Mouse (Mus musculus): Measurements from ENCODE around the gene Plod3. TPM values are rescaled to one million over a fixed set of nuclear protein-coding genes. Genes with fewer than 3 reads are reported as not detected.

Gene Plod3
- polyA plus RNA-seq, 1 experiment from 2014 or later, result 64.4 TPM

- WGBS, result 81% methylated on average over 2 of the region's 2 CpGs
- Histone ChIP-seq H3K4me2 (replicated peaks; ENCODE audit: low read depth, low read length) (no peak overlapping the region), H3K9me3 (ENCODE audit: low read length) (no peaks in the 10 kb centered on the region), H3K9ac (replicated peaks; ENCODE audit: low read length) (no peak overlapping the region), H3K4me3 (ENCODE audit: low read length) (no peak overlapping the region), H3K27ac (ENCODE audit: low read length) (no peak overlapping the region), H3K36me3 (ENCODE audit: insufficient read depth, low read length) (peaks cover 14% of the 10 kb centered on the region), H3K4me1 (ENCODE audit: insufficient read depth, low read length) (no peaks in the 10 kb centered on the region), H3K27me3 (ENCODE audit: insufficient read depth, low read length) (no peaks in the 10 kb centered on the region)
- no peak for ATAC-seq (ENCODE audit: low FRiP score, low TSS enrichment)
These were observed 7.1 kb upstream of the Plod3 start for GRCm38 (mm10) chr5:136979762-136980161.

- no peak for ATAC-seq (ENCODE audit: low FRiP score, low TSS enrichment)
- Histone ChIP-seq H3K27ac (ENCODE audit: low read length) (no peak overlapping the region), H3K27me3 (ENCODE audit: insufficient read depth, low read length) (no peaks in the 10 kb centered on the region), H3K4me3 (ENCODE audit: low read length) (no peak overlapping the region), H3K36me3 (ENCODE audit: insufficient read depth, low read length) (peaks cover 14% of the 10 kb centered on the region), H3K9ac (replicated peaks; ENCODE audit: low read length) (no peak overlapping the region), H3K9me3 (ENCODE audit: low read length) (no peaks in the 10 kb centered on the region), H3K4me2 (replicated peaks; ENCODE audit: low read depth, low read length) (no peak overlapping the region), H3K4me1 (ENCODE audit: insufficient read depth, low read length) (peaks cover 2% of the 10 kb centered on the region; the same call in 1 of the 2 replicates)
- WGBS, result 93% methylated on average over 8 of the region's 8 CpGs
These were observed 5.8 kb upstream of the Plod3 start for GRCm38 (mm10) chr5:136980974-136981373.

GRCm38 (mm10) chr5:136982338-136982930 is 4.4 kb upstream of the Plod3 start:
- peaks cover 7% of the 10 kb centered on the region; the same call in 1 of the 2 replicates for H3K4me1 ChIP-seq (ENCODE audit: insufficient read depth, low read length)
- WGBS, result 53% methylated on average over 14 of the region's 16 CpGs
- peaks cover 14% of the 10 kb centered on the region for H3K36me3 ChIP-seq (ENCODE audit: insufficient read depth, low read length)
- H3K9ac ChIP-seq (replicated peaks; ENCODE audit: low read length), result no peak overlapping the region
- no peak; the same call in 1 of the 2 replicates for ATAC-seq (ENCODE audit: low FRiP score, low TSS enrichment)
- H3K27me3 ChIP-seq (ENCODE audit: insufficient read depth, low read length), result no peaks in the 10 kb centered on the region
- H3K4me2 ChIP-seq (replicated peaks; ENCODE audit: low read depth, low read length), result no peak overlapping the region
- no peaks in the 10 kb centered on the region for H3K9me3 ChIP-seq (ENCODE audit: low read length)
- no peak overlapping the region for H3K4me3 ChIP-seq (ENCODE audit: low read length)
- no peak overlapping the region for H3K27ac ChIP-seq (ENCODE audit: low read length)

- H3K4me2 ChIP-seq (replicated peaks; ENCODE audit: low read depth, low read length), result no peak overlapping the region
- H3K4me3 ChIP-seq (ENCODE audit: low read length), result no peak overlapping the region
- peaks cover 16% of the 10 kb centered on the region for H3K4me1 ChIP-seq (ENCODE audit: insufficient read depth, low read length)
- no peak overlapping the region for H3K9ac ChIP-seq (replicated peaks; ENCODE audit: low read length)
- ATAC-seq (ENCODE audit: low FRiP score, low TSS enrichment), result no peak
- WGBS, result 48% methylated on average over 14 of the region's 14 CpGs
- no peaks in the 10 kb centered on the region for H3K27me3 ChIP-seq (ENCODE audit: insufficient read depth, low read length)
- no peaks in the 10 kb centered on the region for H3K9me3 ChIP-seq (ENCODE audit: low read length)
- no peak overlapping the region for H3K27ac ChIP-seq (ENCODE audit: low read length)
- H3K36me3 ChIP-seq (ENCODE audit: insufficient read depth, low read length), result peaks cover 18% of the 10 kb centered on the region
These were observed 2.0 kb upstream of the Plod3 start for GRCm38 (mm10) chr5:136984828-136985227.

- peaks cover 16% of the 10 kb centered on the region for H3K4me1 ChIP-seq (ENCODE audit: insufficient read depth, low read length)
- H3K27me3 ChIP-seq (ENCODE audit: insufficient read depth, low read length), result no peaks in the 10 kb centered on the region
- H3K27ac ChIP-seq (ENCODE audit: low read length), result peak overlapping the region; percentile 97
- ATAC-seq (ENCODE audit: low FRiP score, low TSS enrichment), result peak; percentile 58
- under 1% methylated on average over 65 of the region's 67 CpGs for WGBS
- H3K4me2 ChIP-seq (replicated peaks; ENCODE audit: low read depth, low read length), result peak overlapping the region; percentile 92
- no peaks in the 10 kb centered on the region for H3K9me3 ChIP-seq (ENCODE audit: low read length)
- H3K36me3 ChIP-seq (ENCODE audit: insufficient read depth, low read length), result peaks cover 29% of the 10 kb centered on the region
- H3K4me3 ChIP-seq (ENCODE audit: low read length), result peak overlapping the region; percentile 93
- peak overlapping the region; percentile 96 for H3K9ac ChIP-seq (replicated peaks; ENCODE audit: low read length)
These were observed 517 bp downstream of the Plod3 start for GRCm38 (mm10) chr5:136987138-136987933.

GRCm38 (mm10) chr5:136987934-136988271 is 1.1 kb downstream of the Plod3 start, which contains the start of gene Znhit1:
Gene Znhit1, minus strand, starts transcription at chr5:136988021.
- Histone ChIP-seq H3K9ac (replicated peaks; ENCODE audit: low read length) (peak within 1 kb of the TSS; percentile 96), H3K36me3 (ENCODE audit: insufficient read depth, low read length) (peaks cover 34% of the 10 kb centered on the region), H3K4me2 (replicated peaks; ENCODE audit: low read depth, low read length) (peak within 1 kb of the TSS; percentile 92), H3K27me3 (ENCODE audit: insufficient read depth, low read length) (no peaks in the 10 kb centered on the region), H3K4me1 (ENCODE audit: insufficient read depth, low read length) (peaks cover 16% of the 10 kb centered on the region), H3K9me3 (ENCODE audit: low read length) (no peaks in the 10 kb centered on the region), H3K4me3 (ENCODE audit: low read length) (peak within 1 kb of the TSS; percentile 93), H3K27ac (ENCODE audit: low read length) (peak within 1 kb of the TSS; percentile 97)
- WGBS, result 2% methylated on average over 12 of the region's 12 CpGs
- ATAC-seq (ENCODE audit: low FRiP score, low TSS enrichment), result no peak

- Histone ChIP-seq H3K4me2 (replicated peaks; ENCODE audit: low read depth, low read length) (peak overlapping the region; percentile 92), H3K27me3 (ENCODE audit: insufficient read depth, low read length) (no peaks in the 10 kb centered on the region), H3K27ac (ENCODE audit: low read length) (peak overlapping the region; percentile 24; the same call in 1 of the 2 replicates), H3K9ac (replicated peaks; ENCODE audit: low read length) (peak overlapping the region; percentile 96), H3K4me1 (ENCODE audit: insufficient read depth, low read length) (peaks cover 16% of the 10 kb centered on the region), H3K36me3 (ENCODE audit: insufficient read depth, low read length) (peaks cover 38% of the 10 kb centered on the region), H3K4me3 (ENCODE audit: low read length) (peak overlapping the region; percentile 93), H3K9me3 (ENCODE audit: low read length) (no peaks in the 10 kb centered on the region)
- 54% methylated on average over 7 of the region's 7 CpGs for WGBS
- no peak for ATAC-seq (ENCODE audit: low FRiP score, low TSS enrichment)
These were observed 1.6 kb downstream of the Plod3 start for GRCm38 (mm10) chr5:136988420-136988819.

GRCm38 (mm10) chr5:136989801-136990200 is 3.0 kb downstream of the Plod3 start:
- H3K4me1 ChIP-seq (ENCODE audit: insufficient read depth, low read length), result peaks cover 16% of the 10 kb centered on the region
- H3K4me3 ChIP-seq (ENCODE audit: low read length), result no peak overlapping the region
- no peaks in the 10 kb centered on the region for H3K27me3 ChIP-seq (ENCODE audit: insufficient read depth, low read length)
- H3K9me3 ChIP-seq (ENCODE audit: low read length), result no peaks in the 10 kb centered on the region
- no peak overlapping the region for H3K27ac ChIP-seq (ENCODE audit: low read length)
- ATAC-seq (ENCODE audit: low FRiP score, low TSS enrichment), result no peak
- 95% methylated on average over 6 of the region's 6 CpGs for WGBS
- no peak overlapping the region for H3K4me2 ChIP-seq (replicated peaks; ENCODE audit: low read depth, low read length)
- peaks cover 52% of the 10 kb centered on the region for H3K36me3 ChIP-seq (ENCODE audit: insufficient read depth, low read length)
- no peak overlapping the region for H3K9ac ChIP-seq (replicated peaks; ENCODE audit: low read length)

GRCm38 (mm10) chr5:136999449-136999848 is 12.6 kb downstream of the Plod3 start:
- peaks cover 13% of the 10 kb centered on the region for H3K36me3 ChIP-seq (ENCODE audit: insufficient read depth, low read length)
- no peaks in the 10 kb centered on the region for H3K9me3 ChIP-seq (ENCODE audit: low read length)
- no peak overlapping the region for H3K27ac ChIP-seq (ENCODE audit: low read length)
- H3K4me3 ChIP-seq (ENCODE audit: low read length), result no peak overlapping the region
- WGBS, result 84% methylated on average over 4 of the region's 5 CpGs
- H3K27me3 ChIP-seq (ENCODE audit: insufficient read depth, low read length), result no peaks in the 10 kb centered on the region
- ATAC-seq (ENCODE audit: low FRiP score, low TSS enrichment), result no peak
- H3K4me2 ChIP-seq (replicated peaks; ENCODE audit: low read depth, low read length), result no peak overlapping the region
- H3K9ac ChIP-seq (replicated peaks; ENCODE audit: low read length), result no peak overlapping the region
- no peaks in the 10 kb centered on the region for H3K4me1 ChIP-seq (ENCODE audit: insufficient read depth, low read length)

- ATAC-seq (ENCODE audit: low FRiP score, low TSS enrichment), result no peak
- Histone ChIP-seq H3K27ac (ENCODE audit: low read length) (no peak overlapping the region), H3K9me3 (ENCODE audit: low read length) (no peaks in the 10 kb centered on the region), H3K27me3 (ENCODE audit: insufficient read depth, low read length) (no peaks in the 10 kb centered on the region), H3K4me3 (ENCODE audit: low read length) (no peak overlapping the region), H3K9ac (replicated peaks; ENCODE audit: low read length) (no peak overlapping the region), H3K36me3 (ENCODE audit: insufficient read depth, low read length) (peaks cover under 1% of the 10 kb centered on the region; the same call in 1 of the 2 replicates), H3K4me2 (replicated peaks; ENCODE audit: low read depth, low read length) (no peak overlapping the region), H3K4me1 (ENCODE audit: insufficient read depth, low read length) (no peaks in the 10 kb centered on the region)
- WGBS, result 70% methylated on average over 2 of the region's 2 CpGs
These were observed 13.8 kb downstream of the Plod3 start for GRCm38 (mm10) chr5:137000612-137001011.

All from kidney, embryonic 16.5 days (tissue).